Mouse (Mus musculus) testis, adult 2 months (tissue): ENCODE data around the gene Slc25a33. TPM values are rescaled to one million over a fixed set of nuclear protein-coding genes. Genes with fewer than 3 reads are reported as not detected.

Experiments
- H3K27ac ChIP-seq: fragments of 200-500 bp; 2 replicates; pipeline ENCODE4 v1.5.1; 2012; ENCODE audit warnings: low read depth, low read length; ENCODE audit not compliant: control insufficient read depth, insufficient read depth
- H3K27me3 ChIP-seq: fragments of 200-500 bp; 2 replicates; pipeline ENCODE4 v1.6.1; 2012; ENCODE audit warnings: mild to moderate bottlenecking, low read length, moderate library complexity; ENCODE audit not compliant: control insufficient read depth, insufficient read depth
- H3K36me3 ChIP-seq: fragments of 200-500 bp; 2 replicates; pipeline ENCODE4 v1.6.1; 2012; ENCODE audit warnings: mild to moderate bottlenecking, low read length; ENCODE audit not compliant: control insufficient read depth, insufficient read depth
- H3K4me1 ChIP-seq: fragments of 200-500 bp; 2 replicates; pipeline ENCODE4 v1.6.1; 2012; ENCODE audit warnings: low read length; ENCODE audit not compliant: control insufficient read depth, insufficient read depth
- H3K4me3 ChIP-seq: fragments of 200-500 bp; 2 replicates; pipeline ENCODE4 v1.5.1; 2012; ENCODE audit warnings: low read depth, mild to moderate bottlenecking, low read length, moderate library complexity, mixed read lengths; ENCODE audit not compliant: control insufficient read depth
- CTCF ChIP-seq: fragments of 200-500 bp; IDR thresholded peaks from 2 replicates; pipeline ENCODE4 v1.5.1; 2012; ENCODE audit warnings: low read depth, mild to moderate bottlenecking, inconsistent platforms, low read length, moderate library complexity; ENCODE audit not compliant: control insufficient read depth, insufficient read depth, insufficient replicate concordance
- POLR2A ChIP-seq: fragments of 200-500 bp; IDR thresholded peaks from 2 replicates; pipeline ENCODE4 v1.6.1; 2012; ENCODE audit warnings: low read depth, mild to moderate bottlenecking, inconsistent platforms, low read length, moderate library complexity; ENCODE audit not compliant: control insufficient read depth
- polyA plus RNA-seq: library from polyadenylated mRNA; depleted of rRNA; stranded (reverse); fragments of >200 nt; gene quantifications from 2 replicates; pipeline ENCODE4 v1.2.3, GENCODE M21; 2012

The Slc25a33 gene
- polyA plus RNA-seq, 1 experiment, result 56.3 TPM

- Histone ChIP-seq H3K36me3 (no peaks in the 10 kb centered on the region), H3K27me3 (no peaks in the 10 kb centered on the region), H3K4me1 (no peaks in the 10 kb centered on the region), H3K4me3 (no peak overlapping the region), H3K27ac (no peak overlapping the region)
- peak; percentile 57; the same call in 1 of the 2 replicates for TF ChIP-seq CTCF
- TF ChIP-seq POLR2A, result no peak
Observed at GRCm38 (mm10) chr4:149710510-149710909, 63.6 kb downstream of the Slc25a33 start.

- Histone ChIP-seq H3K36me3 (no peaks in the 10 kb centered on the region), H3K27ac (no peak overlapping the region), H3K27me3 (no peaks in the 10 kb centered on the region), H3K4me1 (peaks cover 14% of the 10 kb centered on the region), H3K4me3 (no peak overlapping the region)
- TF ChIP-seq POLR2A (no peak), CTCF (no peak)
Observed at GRCm38 (mm10) chr4:149705941-149706340, 68.1 kb downstream of the Slc25a33 start.

- H3K27me3 ChIP-seq, result no peaks in the 10 kb centered on the region
- H3K27ac ChIP-seq, result no peak overlapping the region
- TF ChIP-seq POLR2A (no peak), CTCF (no peak)
- no peaks in the 10 kb centered on the region for H3K36me3 ChIP-seq
- H3K4me1 ChIP-seq, result peaks cover 15% of the 10 kb centered on the region
- H3K4me3 ChIP-seq, result no peak overlapping the region
Observed at GRCm38 (mm10) chr4:149705298-149705697, 68.8 kb downstream of the Slc25a33 start.

- peak within 1 kb of the TSS; percentile 43 for H3K4me3 ChIP-seq
- H3K4me1 ChIP-seq, result peaks cover 25% of the 10 kb centered on the region
- no peaks in the 10 kb centered on the region for H3K36me3 ChIP-seq
- TF ChIP-seq CTCF, result no peak
- no peak for TF ChIP-seq POLR2A
- no peaks in the 10 kb centered on the region for H3K27me3 ChIP-seq
- no peak within 1 kb of the TSS for H3K27ac ChIP-seq
Observed at GRCm38 (mm10) chr4:149702210-149702979, 71.7 kb downstream of the Slc25a33 start, which contains the start of gene Pik3cd. Gene Pik3cd, minus strand, starts transcription at chr4:149702571.

GRCm38 (mm10) chr4:149701426-149702209, 72.5 kb downstream of the Slc25a33 start:
- TF ChIP-seq POLR2A, result no peak
- no peak for TF ChIP-seq CTCF
- H3K27ac ChIP-seq, result no peak overlapping the region
- H3K4me1 ChIP-seq, result peaks cover 25% of the 10 kb centered on the region
- no peaks in the 10 kb centered on the region for H3K27me3 ChIP-seq
- H3K36me3 ChIP-seq, result no peaks in the 10 kb centered on the region
- H3K4me3 ChIP-seq, result no peak overlapping the region

- peaks cover 27% of the 10 kb centered on the region for H3K4me1 ChIP-seq
- no peaks in the 10 kb centered on the region for H3K27me3 ChIP-seq
- no peak overlapping the region for H3K4me3 ChIP-seq
- no peak overlapping the region for H3K27ac ChIP-seq
- H3K36me3 ChIP-seq, result no peaks in the 10 kb centered on the region
- TF ChIP-seq POLR2A (no peak), CTCF (no peak)
Observed at GRCm38 (mm10) chr4:149699953-149700352, 74.1 kb downstream of the Slc25a33 start.

GRCm38 (mm10) chr4:149698197-149698821, 75.8 kb downstream of the Slc25a33 start:
- H3K4me3 ChIP-seq, result peak overlapping the region; percentile 84
- H3K36me3 ChIP-seq, result no peaks in the 10 kb centered on the region
- TF ChIP-seq CTCF, result peak; percentile 35; the same call in 1 of the 2 replicates
- TF ChIP-seq POLR2A, result no peak
- H3K4me1 ChIP-seq, result peaks cover 27% of the 10 kb centered on the region
- no peak overlapping the region; the same call in none of the 2 replicates for H3K27ac ChIP-seq
- no peaks in the 10 kb centered on the region for H3K27me3 ChIP-seq
